Mouse (Mus musculus): ENCODE data around the gene Mef2a. TPM values are rescaled to one million over a fixed set of nuclear protein-coding genes. Genes with fewer than 3 reads are reported as not detected.

The Mef2a gene
- polyA plus RNA-seq, 1 experiment from 2014 or later: 23.6 TPM

GRCm38 (mm10) chr7:67404176-67404575 is 31.5 kb upstream of the Mef2a start:
- H3K27me3 ChIP-seq (replicated peaks; ENCODE audit: control insufficient read depth, insufficient read depth, low read length): no peaks in the 10 kb centered on the region
- H3K4me1 ChIP-seq (replicated peaks; ENCODE audit: control insufficient read depth, insufficient read depth, low read length): no peaks in the 10 kb centered on the region
- H3K9me3 ChIP-seq (ENCODE audit: control insufficient read depth, low read length): no peaks in the 10 kb centered on the region
- H3K27ac ChIP-seq (ENCODE audit: low read depth, low read length): no peak overlapping the region
- H3K36me3 ChIP-seq (ENCODE audit: control insufficient read depth, insufficient read depth, low read length): no peaks in the 10 kb centered on the region
- DNase-seq (ENCODE audit: low spot score) (no peak), ATAC-seq (replicated peaks; ENCODE audit: low FRiP score) (no peak)
- no peak overlapping the region for H3K9ac ChIP-seq (ENCODE audit: low read depth, low read length)
- 87% methylated on average over 2 of the region's 2 CpGs for WGBS
- no peak overlapping the region for H3K4me3 ChIP-seq (ENCODE audit: low read depth, low read length)
- no peak overlapping the region for H3K4me2 ChIP-seq

GRCm38 (mm10) chr7:67402353-67402752 is 29.7 kb upstream of the Mef2a start:
- 73% methylated on average over 7 of the region's 7 CpGs for WGBS
- no peak for ATAC-seq (replicated peaks; ENCODE audit: low FRiP score)
- H3K27me3 ChIP-seq (replicated peaks; ENCODE audit: control insufficient read depth, insufficient read depth, low read length): no peaks in the 10 kb centered on the region

GRCm38 (mm10) chr7:67401379-67401778 is 28.7 kb upstream of the Mef2a start:
- WGBS: 64% methylated on average over 5 of the region's 5 CpGs
- no peak overlapping the region for H3K4me2 ChIP-seq
- H3K27ac ChIP-seq (ENCODE audit: low read depth, low read length): no peak overlapping the region
- no peak overlapping the region for H3K9ac ChIP-seq (ENCODE audit: low read depth, low read length)
- no peaks in the 10 kb centered on the region for H3K4me1 ChIP-seq (replicated peaks; ENCODE audit: control insufficient read depth, insufficient read depth, low read length)
- ATAC-seq (replicated peaks; ENCODE audit: low FRiP score): no peak
- no peak overlapping the region for H3K4me3 ChIP-seq (ENCODE audit: low read depth, low read length)
- no peak for DNase-seq (ENCODE audit: low spot score)
- no peaks in the 10 kb centered on the region for H3K27me3 ChIP-seq (replicated peaks; ENCODE audit: control insufficient read depth, insufficient read depth, low read length)
- no peaks in the 10 kb centered on the region for H3K9me3 ChIP-seq (ENCODE audit: control insufficient read depth, low read length)
- no peaks in the 10 kb centered on the region for H3K36me3 ChIP-seq (ENCODE audit: control insufficient read depth, insufficient read depth, low read length)

More at GRCm38 (mm10) chr7:67402353-67402752, 29.7 kb upstream of the Mef2a start:
- Histone ChIP-seq H3K9me3 (ENCODE audit: control insufficient read depth, low read length) (no peaks in the 10 kb centered on the region), H3K9ac (ENCODE audit: low read depth, low read length) (no peak overlapping the region), H3K27ac (ENCODE audit: low read depth, low read length) (no peak overlapping the region), H3K4me1 (replicated peaks; ENCODE audit: control insufficient read depth, insufficient read depth, low read length) (no peaks in the 10 kb centered on the region), H3K4me2 (no peak overlapping the region), H3K36me3 (ENCODE audit: control insufficient read depth, insufficient read depth, low read length) (no peaks in the 10 kb centered on the region), H3K4me3 (ENCODE audit: low read depth, low read length) (no peak overlapping the region)
- DNase-seq (ENCODE audit: low spot score): no peak

- H3K27me3 ChIP-seq (replicated peaks; ENCODE audit: control insufficient read depth, insufficient read depth, low read length): no peaks in the 10 kb centered on the region
- no peak overlapping the region for H3K9ac ChIP-seq (ENCODE audit: low read depth, low read length)
- no peaks in the 10 kb centered on the region for H3K4me1 ChIP-seq (replicated peaks; ENCODE audit: control insufficient read depth, insufficient read depth, low read length)
- no peak overlapping the region for H3K4me3 ChIP-seq (ENCODE audit: low read depth, low read length)
- no peak for ATAC-seq (replicated peaks; ENCODE audit: low FRiP score)
- WGBS: 70% methylated on average over 5 of the region's 5 CpGs
- no peak overlapping the region for H3K27ac ChIP-seq (ENCODE audit: low read depth, low read length)
- H3K36me3 ChIP-seq (ENCODE audit: control insufficient read depth, insufficient read depth, low read length): no peaks in the 10 kb centered on the region
- no peaks in the 10 kb centered on the region for H3K9me3 ChIP-seq (ENCODE audit: control insufficient read depth, low read length)
- no peak overlapping the region for H3K4me2 ChIP-seq
- no peak for DNase-seq (ENCODE audit: low spot score)
These were observed 18.1 kb upstream of the Mef2a start for GRCm38 (mm10) chr7:67390760-67391159.

GRCm38 (mm10) chr7:67390095-67390494 is 17.4 kb upstream of the Mef2a start:
- H3K4me3 ChIP-seq (ENCODE audit: low read depth, low read length): no peak overlapping the region
- H3K9me3 ChIP-seq (ENCODE audit: control insufficient read depth, low read length): no peaks in the 10 kb centered on the region
- DNase-seq (ENCODE audit: low spot score) (no peak), ATAC-seq (replicated peaks; ENCODE audit: low FRiP score) (no peak)
- H3K4me2 ChIP-seq: no peak overlapping the region
- H3K4me1 ChIP-seq (replicated peaks; ENCODE audit: control insufficient read depth, insufficient read depth, low read length): no peaks in the 10 kb centered on the region
- no peak overlapping the region for H3K9ac ChIP-seq (ENCODE audit: low read depth, low read length)
- WGBS: 73% methylated on average over 7 of the region's 7 CpGs
- H3K27ac ChIP-seq (ENCODE audit: low read depth, low read length): no peak overlapping the region
- no peaks in the 10 kb centered on the region for H3K36me3 ChIP-seq (ENCODE audit: control insufficient read depth, insufficient read depth, low read length)
- H3K27me3 ChIP-seq (replicated peaks; ENCODE audit: control insufficient read depth, insufficient read depth, low read length): no peaks in the 10 kb centered on the region

- DNase-seq (ENCODE audit: low spot score): no peak
- Histone ChIP-seq H3K4me3 (ENCODE audit: low read depth, low read length) (no peak overlapping the region), H3K9me3 (ENCODE audit: control insufficient read depth, low read length) (no peaks in the 10 kb centered on the region), H3K27me3 (replicated peaks; ENCODE audit: control insufficient read depth, insufficient read depth, low read length) (no peaks in the 10 kb centered on the region), H3K4me1 (replicated peaks; ENCODE audit: control insufficient read depth, insufficient read depth, low read length) (no peaks in the 10 kb centered on the region), H3K36me3 (ENCODE audit: control insufficient read depth, insufficient read depth, low read length) (no peaks in the 10 kb centered on the region), H3K27ac (ENCODE audit: low read depth, low read length) (no peak overlapping the region), H3K9ac (ENCODE audit: low read depth, low read length) (no peak overlapping the region), H3K4me2 (no peak overlapping the region)
- WGBS: 82% methylated on average over 6 of the region's 6 CpGs
- no peak for ATAC-seq (replicated peaks; ENCODE audit: low FRiP score)
These were observed 12.5 kb upstream of the Mef2a start for GRCm38 (mm10) chr7:67384942-67385872.

- Histone ChIP-seq H3K9me3 (ENCODE audit: control insufficient read depth, low read length) (no peaks in the 10 kb centered on the region), H3K4me2 (no peak overlapping the region), H3K4me1 (replicated peaks; ENCODE audit: control insufficient read depth, insufficient read depth, low read length) (no peaks in the 10 kb centered on the region), H3K4me3 (ENCODE audit: low read depth, low read length) (no peak overlapping the region), H3K9ac (ENCODE audit: low read depth, low read length) (no peak overlapping the region), H3K27ac (ENCODE audit: low read depth, low read length) (no peak overlapping the region), H3K36me3 (ENCODE audit: control insufficient read depth, insufficient read depth, low read length) (no peaks in the 10 kb centered on the region), H3K27me3 (replicated peaks; ENCODE audit: control insufficient read depth, insufficient read depth, low read length) (no peaks in the 10 kb centered on the region)
- WGBS: 75% methylated on average over 6 of the region's 6 CpGs
- no peak for DNase-seq (ENCODE audit: low spot score)
- no peak for ATAC-seq (replicated peaks; ENCODE audit: low FRiP score)
These were observed 7.8 kb upstream of the Mef2a start for GRCm38 (mm10) chr7:67380174-67381129.

- DNase-seq (ENCODE audit: low spot score): no peak
- Histone ChIP-seq H3K27ac (ENCODE audit: low read depth, low read length) (no peak overlapping the region), H3K4me3 (ENCODE audit: low read depth, low read length) (no peak overlapping the region), H3K9ac (ENCODE audit: low read depth, low read length) (no peak overlapping the region), H3K9me3 (ENCODE audit: control insufficient read depth, low read length) (no peaks in the 10 kb centered on the region), H3K4me1 (replicated peaks; ENCODE audit: control insufficient read depth, insufficient read depth, low read length) (peaks cover 17% of the 10 kb centered on the region), H3K4me2 (no peak overlapping the region), H3K36me3 (ENCODE audit: control insufficient read depth, insufficient read depth, low read length) (no peaks in the 10 kb centered on the region), H3K27me3 (replicated peaks; ENCODE audit: control insufficient read depth, insufficient read depth, low read length) (no peaks in the 10 kb centered on the region)
- WGBS: 85% methylated on average over 6 of the region's 6 CpGs
- no peak for ATAC-seq (replicated peaks; ENCODE audit: low FRiP score)
These were observed 4.1 kb upstream of the Mef2a start for GRCm38 (mm10) chr7:67376796-67377195.

Data from liver, embryonic 11.5 days (tissue).